Comparison of ENCODE assay signal across 8 mouse cellular contexts in genomic region chr7:102222336-102222735, GRCm38 (mm10). TPM values are rescaled to one million over a fixed set of nuclear protein-coding genes. Genes with fewer than 3 reads are reported as not detected.
DNase-seq lines count a peak whose midpoint lies in the region; ATAC-seq and TF ChIP-seq lines count a peak whose summit lies in the region.

No protein-coding gene starts in this region.

- WGBS in embryonic facial prominence, embryonic 12.5 days, result under 1% methylated on average over 10 of the region's 13 CpGs
- WGBS in limb, embryonic 14.5 days, result under 1% methylated on average over 10 of the region's 13 CpGs
- under 1% methylated on average over 10 of the region's 13 CpGs for WGBS in midbrain, embryonic 14.5 days

- H3K36me3 ChIP-seq in embryonic facial prominence, embryonic 12.5 days, result 0 out of 2 replicates have a peak, but pooled peaks cover 5% of the 10 kb centered on the region
- H3K36me3 ChIP-seq in limb, embryonic 14.5 days (ENCODE audit: control insufficient read depth, insufficient read depth, low read length), result peaks cover 5% of the 10 kb centered on the region
- no peaks in the 10 kb centered on the region for H3K36me3 ChIP-seq in midbrain, embryonic 14.5 days (ENCODE audit: control insufficient read depth, insufficient read depth, low read length)

- DNase-seq in adrenal gland, postnatal 14 days, result peak; percentile 70
- DNase-seq in adrenal gland, adult 8-10 months, result no peak
- DNase-seq in NIH3T3 (ENCODE audit: low read depth), result peak; percentile 79
- DNase-seq in limb, embryonic 14.5 days (ENCODE audit: low spot score), result peak; percentile 70
- peak; percentile 84 for DNase-seq in midbrain, embryonic 14.5 days
- DNase-seq in layer of hippocampus, adult 9-11 months, result no peak

- no peaks in the 10 kb centered on the region for H3K9me3 ChIP-seq in embryonic facial prominence, embryonic 12.5 days
- no peaks in the 10 kb centered on the region for H3K9me3 ChIP-seq in limb, embryonic 14.5 days (ENCODE audit: control insufficient read depth, low read length)
- H3K9me3 ChIP-seq in midbrain, embryonic 14.5 days (ENCODE audit: control insufficient read depth, low read length), result no peaks in the 10 kb centered on the region

- ATAC-seq in embryonic facial prominence, embryonic 12.5 days (ENCODE audit: insufficient number of reproducible peaks, insufficient read depth, low FRiP score, low TSS enrichment), result peak; percentile 62; the same call in 1 of the 2 replicates
- ATAC-seq in hematopoietic stem cell, adult 5-6 weeks (replicated peaks in 1 of 2; ENCODE audit: insufficient read depth in 1 of 2, low FRiP score in 2 of 2, low TSS enrichment in 1 of 2, low read depth in 1 of 2, poor library complexity in 2 of 2, severe bottlenecking in 2 of 2), result peak; percentile 80 to 83
- peak; percentile 77 for ATAC-seq in limb, embryonic 14.5 days (ENCODE audit: low FRiP score, low read depth)
- peak; percentile 66 for ATAC-seq in midbrain, embryonic 14.5 days (ENCODE audit: low FRiP score, low TSS enrichment)

- H3K9ac ChIP-seq in embryonic facial prominence, embryonic 12.5 days, result peak overlapping the region; percentile 60; the same call in 1 of the 2 replicates
- H3K9ac ChIP-seq in limb, embryonic 14.5 days (ENCODE audit: low read depth, low read length, severe bottlenecking), result peak overlapping the region; percentile 68
- H3K9ac ChIP-seq in midbrain, embryonic 14.5 days (replicated peaks; ENCODE audit: low read length), result no peak overlapping the region; the same call in 1 of the 2 replicates

- H3K4me2 ChIP-seq in embryonic facial prominence, embryonic 12.5 days (replicated peaks), result peak overlapping the region; percentile 64
- peak overlapping the region; percentile 79 for H3K4me2 ChIP-seq in limb, embryonic 14.5 days (replicated peaks; ENCODE audit: low read depth, low read length, severe bottlenecking)
- H3K4me2 ChIP-seq in midbrain, embryonic 14.5 days (ENCODE audit: low read length), result peak overlapping the region; percentile 59

- H3K4me1 ChIP-seq in embryonic facial prominence, embryonic 12.5 days, result no peaks in the 10 kb centered on the region
- H3K4me1 ChIP-seq in limb, embryonic 14.5 days (ENCODE audit: control insufficient read depth, insufficient read depth, low read length), result no peaks in the 10 kb centered on the region
- no peaks in the 10 kb centered on the region for H3K4me1 ChIP-seq in midbrain, embryonic 14.5 days (ENCODE audit: control insufficient read depth, insufficient read depth, low read length)

- peak overlapping the region; percentile 75; the same call in 1 of the 2 replicates for H3K27ac ChIP-seq in embryonic facial prominence, embryonic 12.5 days
- peak overlapping the region; percentile 50; the same call in 1 of the 2 replicates for H3K27ac ChIP-seq in limb, embryonic 14.5 days (replicated peaks; ENCODE audit: low read depth, low read length)
- no peak overlapping the region for H3K27ac ChIP-seq in midbrain, embryonic 14.5 days (replicated peaks; ENCODE audit: low read depth, low read length)

- TF ChIP-seq POLR2A in limb, embryonic 14.5 days (IDR thresholded peaks at IDR 0.05; ENCODE audit: borderline replicate concordance, extremely low read depth, insufficient read depth, insufficient read length), result no peak

- peak overlapping the region; percentile 63 for H3K4me3 ChIP-seq in embryonic facial prominence, embryonic 12.5 days
- peak overlapping the region; percentile 55 for H3K4me3 ChIP-seq in limb, embryonic 14.5 days (replicated peaks; ENCODE audit: low read length)
- peak overlapping the region; percentile 54 for H3K4me3 ChIP-seq in midbrain, embryonic 14.5 days (replicated peaks; ENCODE audit: low read depth, low read length)

- H3K27me3 ChIP-seq in embryonic facial prominence, embryonic 12.5 days, result no peaks in the 10 kb centered on the region
- H3K27me3 ChIP-seq in limb, embryonic 14.5 days (ENCODE audit: control insufficient read depth, insufficient read depth, low read length), result no peaks in the 10 kb centered on the region
- H3K27me3 ChIP-seq in midbrain, embryonic 14.5 days (ENCODE audit: control insufficient read depth, insufficient read depth, low read length), result no peaks in the 10 kb centered on the region

RNA-seq across cellular contexts. Expression of gene Pgap2, which starts 12.3 kb away (rescaled TPM):
- 75.7 and 87.8 TPM in 2 replicates for total RNA-seq in adrenal gland, postnatal 14 days (2021)
- total RNA-seq in adrenal gland, adult 8-10 months (2022), result 10 to 100 TPM; 76.4 to 94.5 (median 93.0) TPM
- polyA plus RNA-seq in embryonic facial prominence, embryonic 12.5 days (2016; fragmentation: Nextera tagmentation; extraction: Ambion mirVana), result 78.4 and 83.3 TPM in 2 replicates
- total RNA-seq in hematopoietic stem cell, adult 5-6 weeks (2017), result 35.2 and 48.2 TPM in 2 replicates
- polyA plus RNA-seq in limb, embryonic 14.5 days (2012; rRNA removed), result 77.1 and 108 TPM in 2 replicates
- 94.2 and 102 TPM in 2 replicates for polyA plus RNA-seq in limb, embryonic 14.5 days (2014; fragmentation: Nextera tagmentation; extraction: Ambion mirVana)
- polyA plus RNA-seq in midbrain, embryonic 14.5 days (2014; fragmentation: Nextera tagmentation; extraction: Ambion mirVana), result 47.9 and 55.8 TPM in 2 replicates

RNA-seq across cellular contexts. Expression of gene Nup98, which starts 12.4 kb away (rescaled TPM):
- total RNA-seq in adrenal gland, postnatal 14 days (2021), result 56.4 and 61.3 TPM in 2 replicates
- total RNA-seq in adrenal gland, adult 8-10 months (2022), result 10 to 100 TPM; 56.0 to 84.3 (median 74.0) TPM
- 46.6 and 46.9 TPM in 2 replicates for polyA plus RNA-seq in embryonic facial prominence, embryonic 12.5 days (2016; fragmentation: Nextera tagmentation; extraction: Ambion mirVana)
- total RNA-seq in hematopoietic stem cell, adult 5-6 weeks (2017), result 55.3 and 58.8 TPM in 2 replicates
- polyA plus RNA-seq in limb, embryonic 14.5 days (2012; rRNA removed), result 27.3 and 28.3 TPM in 2 replicates
- polyA plus RNA-seq in limb, embryonic 14.5 days (2014; fragmentation: Nextera tagmentation; extraction: Ambion mirVana), result 38.9 and 41.5 TPM in 2 replicates
- polyA plus RNA-seq in midbrain, embryonic 14.5 days (2014; fragmentation: Nextera tagmentation; extraction: Ambion mirVana), result 22.2 and 28.5 TPM in 2 replicates

RNA-seq across cellular contexts. Expression of gene Rhog, which starts 33.5 kb away (rescaled TPM):
- 53.6 and 63.5 TPM in 2 replicates for total RNA-seq in adrenal gland, postnatal 14 days (2021)
- total RNA-seq in adrenal gland, adult 8-10 months (2022), result 10 to 100 TPM; 39.8 to 54.4 (median 47.5) TPM
- 48.7 and 50.0 TPM in 2 replicates for polyA plus RNA-seq in embryonic facial prominence, embryonic 12.5 days (2016; fragmentation: Nextera tagmentation; extraction: Ambion mirVana)
- 34.9 and 35.8 TPM in 2 replicates for total RNA-seq in hematopoietic stem cell, adult 5-6 weeks (2017)
- polyA plus RNA-seq in limb, embryonic 14.5 days (2012; rRNA removed), result 48.7 and 55.6 TPM in 2 replicates
- polyA plus RNA-seq in limb, embryonic 14.5 days (2014; fragmentation: Nextera tagmentation; extraction: Ambion mirVana), result 70.3 and 73.7 TPM in 2 replicates
- 9.7 and 15.7 TPM in 2 replicates for polyA plus RNA-seq in midbrain, embryonic 14.5 days (2014; fragmentation: Nextera tagmentation; extraction: Ambion mirVana)

RNA-seq across cellular contexts. Expression of gene Stim1, which starts 45.3 kb away (rescaled TPM):
- total RNA-seq in adrenal gland, postnatal 14 days (2021), result 71.0 and 88.3 TPM in 2 replicates
- 10 to 100 TPM; 74.4 to 93.6 (median 83.3) TPM for total RNA-seq in adrenal gland, adult 8-10 months (2022)
- 24.6 and 25.0 TPM in 2 replicates for polyA plus RNA-seq in embryonic facial prominence, embryonic 12.5 days (2016; fragmentation: Nextera tagmentation; extraction: Ambion mirVana)
- total RNA-seq in hematopoietic stem cell, adult 5-6 weeks (2017), result 31.1 and 38.0 TPM in 2 replicates
- 49.1 and 66.1 TPM in 2 replicates for polyA plus RNA-seq in limb, embryonic 14.5 days (2012; rRNA removed)
- 27.7 and 31.7 TPM in 2 replicates for polyA plus RNA-seq in limb, embryonic 14.5 days (2014; fragmentation: Nextera tagmentation; extraction: Ambion mirVana)
- polyA plus RNA-seq in midbrain, embryonic 14.5 days (2014; fragmentation: Nextera tagmentation; extraction: Ambion mirVana), result 9.5 and 11.3 TPM in 2 replicates

Comparison
In these comparisons a context has a peak if more than half of its experiments do, and no peak if none do; other contexts are left out.
1. DNase-seq: peak in adrenal gland, postnatal 14 days (single experiment), NIH3T3 (single experiment), limb, embryonic 14.5 days (single experiment) and midbrain, embryonic 14.5 days (single experiment); none in adrenal gland, adult 8-10 months (single experiment) and layer of hippocampus, adult 9-11 months (single experiment).
2. Peak in every context shown above with its lines, with median percentiles within 50 percentile points of each other: ATAC-seq, H3K4me2 ChIP-seq and H3K4me3 ChIP-seq.